Mouse (Mus musculus): ENCODE measurements around the gene Senp7. TPM values are rescaled to one million over a fixed set of nuclear protein-coding genes. Genes with fewer than 3 reads are reported as not detected.

The Senp7 gene
- polyA plus RNA-seq (2014; fragmentation: Illumina TruSeq; extraction: RNeasy Lipid Tissue Mini Kit (QIAGEN cat#74804); ENCODE audit: low read depth, low replicate concordance): 10.0 TPM

DNA sequence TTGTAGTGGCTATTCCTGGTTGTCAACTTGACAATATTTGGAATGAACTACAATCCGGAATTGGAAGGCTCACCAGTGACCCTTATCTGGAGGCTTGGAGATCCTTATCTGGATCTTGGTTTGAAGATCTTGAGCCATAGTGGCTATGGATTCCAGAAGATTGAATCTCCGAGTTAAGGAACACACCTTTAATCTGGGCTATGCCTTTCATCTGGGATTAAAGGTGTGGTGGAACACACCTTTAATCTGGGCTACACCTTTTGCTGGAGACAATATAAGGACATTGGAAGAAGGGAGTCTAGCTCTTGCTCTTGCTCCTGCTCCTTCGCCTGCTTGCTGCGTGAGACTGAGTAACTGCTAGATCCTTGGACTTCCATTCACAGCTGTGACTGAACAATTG lies at the start of gene Senp7:
Senp7 (plus strand) TSS at position 301 of the 400 bp plus-strand sequence.

GRCm38 (mm10) chr16:56029661-56030082 lies 18.5 kb upstream of the Senp7 start, which contains the start of gene Pcnp:
Gene Pcnp, minus strand, starts transcription at chr16:56029739.

DNA sequence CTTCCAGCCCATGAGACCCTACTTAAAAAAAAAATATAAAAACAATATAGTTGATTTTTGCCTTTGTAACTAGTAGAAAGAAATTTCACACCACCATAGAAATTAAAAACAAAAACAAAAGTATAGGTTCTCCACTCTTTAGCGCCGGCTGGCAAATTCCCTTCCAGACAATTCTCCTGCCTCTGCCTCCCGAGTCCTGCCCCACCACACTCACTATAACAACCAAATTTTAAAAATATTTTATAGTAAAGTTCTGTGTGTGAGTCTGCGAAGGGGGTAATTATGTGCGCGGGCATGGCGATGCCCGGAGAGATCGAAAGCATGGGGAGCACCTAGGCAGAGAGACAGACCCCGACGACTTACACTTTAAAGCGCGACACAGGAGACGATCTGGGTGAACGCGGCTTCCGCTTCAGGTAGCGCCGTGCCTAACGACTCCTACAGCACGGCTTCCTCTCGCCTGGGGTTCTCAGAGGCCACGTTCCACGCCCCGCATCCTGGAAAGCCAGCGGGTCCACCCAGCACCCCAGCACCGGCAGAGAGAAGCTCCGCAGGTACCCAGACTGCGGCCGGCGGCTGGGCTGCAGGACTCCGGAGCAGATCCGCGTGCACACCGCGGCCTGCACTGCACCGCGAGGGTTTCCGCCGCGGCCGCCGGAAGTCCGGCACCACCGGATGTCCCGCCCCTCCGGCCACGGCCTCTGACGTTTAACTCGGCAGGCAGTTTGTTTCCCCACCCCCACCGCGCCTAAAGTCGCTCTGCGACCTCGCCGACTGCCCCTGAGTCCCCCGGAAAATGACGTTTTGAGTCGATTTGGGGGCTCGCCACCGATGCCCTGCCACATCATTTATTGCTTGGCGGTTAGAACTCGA lies 10.8 kb upstream of the Senp7 start, which contains the start of gene Trmt10c:
Trmt10c (minus strand) TSS at position 682 of the 873 bp plus-strand sequence.

GRCm38 (mm10) chr16:56204051-56204450 lies 155.9 kb downstream of the Senp7 start, which contains the start of gene Impg2:
Gene Impg2, plus strand, starts transcription at chr16:56204313.

Other genes starting within 250 kb of the Senp7 start
- gene Nfkbiz, start 209.4 kb upstream of the Senp7 start, polyA plus RNA-seq (2014; fragmentation: Illumina TruSeq; extraction: RNeasy Lipid Tissue Mini Kit (QIAGEN cat#74804); ENCODE audit: low read depth, low replicate concordance): 6.5 TPM
- gene Nxpe3, start 153.1 kb upstream of the Senp7 start, polyA plus RNA-seq (2014; fragmentation: Illumina TruSeq; extraction: RNeasy Lipid Tissue Mini Kit (QIAGEN cat#74804); ENCODE audit: low read depth, low replicate concordance): 0.34 TPM
- gene Cep97, start 113.5 kb upstream of the Senp7 start, polyA plus RNA-seq (2014; fragmentation: Illumina TruSeq; extraction: RNeasy Lipid Tissue Mini Kit (QIAGEN cat#74804); ENCODE audit: low read depth, low replicate concordance): 2.9 TPM
- 197 TPM for gene Rpl24, start 82.1 kb upstream of the Senp7 start, polyA plus RNA-seq (2014; fragmentation: Illumina TruSeq; extraction: RNeasy Lipid Tissue Mini Kit (QIAGEN cat#74804); ENCODE audit: low read depth, low replicate concordance)
- 13.7 TPM for gene Zbtb11, start 74.5 kb upstream of the Senp7 start, polyA plus RNA-seq (2014; fragmentation: Illumina TruSeq; extraction: RNeasy Lipid Tissue Mini Kit (QIAGEN cat#74804); ENCODE audit: low read depth, low replicate concordance)
- 167 TPM for gene Pcnp, start 18.6 kb upstream of the Senp7 start, polyA plus RNA-seq (2014; fragmentation: Illumina TruSeq; extraction: RNeasy Lipid Tissue Mini Kit (QIAGEN cat#74804); ENCODE audit: low read depth, low replicate concordance)
- gene Trmt10c, start 10.5 kb upstream of the Senp7 start, polyA plus RNA-seq (2014; fragmentation: Illumina TruSeq; extraction: RNeasy Lipid Tissue Mini Kit (QIAGEN cat#74804); ENCODE audit: low read depth, low replicate concordance): 30.6 TPM
- gene Impg2, start 156.0 kb downstream of the Senp7 start, polyA plus RNA-seq (2014; fragmentation: Illumina TruSeq; extraction: RNeasy Lipid Tissue Mini Kit (QIAGEN cat#74804); ENCODE audit: low read depth, low replicate concordance): 3.9 TPM

Data from liver, adult 10 weeks (tissue).